Mouse (Mus musculus): ENCODE measurements around the gene Dhx57.

DNA sequence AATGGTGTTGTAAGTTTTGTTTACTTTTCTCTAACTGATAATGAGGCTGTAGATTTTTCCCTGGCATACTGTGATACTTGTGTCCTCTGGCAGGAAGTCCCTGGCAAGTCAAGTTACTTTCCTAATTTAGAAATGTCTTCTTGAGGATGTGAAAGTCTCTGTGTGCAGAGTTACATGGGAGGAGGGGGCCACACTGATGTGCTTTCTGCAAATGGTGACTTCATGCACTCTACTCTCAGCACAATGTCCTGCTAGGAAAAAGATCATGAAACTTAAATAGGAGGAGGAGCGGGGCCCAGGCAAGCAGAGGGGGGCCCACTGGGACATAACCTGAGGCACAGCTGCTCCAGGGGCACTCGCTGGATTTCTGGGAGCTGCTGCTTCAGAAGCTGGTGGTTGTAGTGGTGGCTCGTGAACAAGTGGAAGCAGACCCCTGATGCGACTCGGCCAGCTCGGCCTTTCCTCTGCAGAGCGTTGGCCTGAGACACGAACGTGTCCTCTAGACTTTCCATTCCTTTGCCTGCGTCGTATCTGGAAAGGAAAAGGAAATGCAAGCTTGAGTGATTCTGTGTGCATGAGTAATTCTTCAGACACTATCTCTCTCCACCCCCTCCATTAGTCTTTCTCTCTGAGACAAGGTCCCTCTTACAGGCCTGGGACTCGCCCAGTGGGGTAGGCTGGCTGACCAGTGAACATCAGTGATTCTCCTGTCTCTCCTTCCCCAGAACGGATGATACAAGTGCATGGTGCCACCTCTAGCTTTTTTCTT lies 37.3 kb downstream of the Dhx57 start:
- TF ChIP-seq CTCF (IDR thresholded peaks at IDR 0.05; ENCODE audit: borderline replicate concordance, insufficient read depth, low read depth, low read length) (no peak), POLR2A (IDR thresholded peaks at IDR 0.05; ENCODE audit: borderline replicate concordance, insufficient read depth, low read length) (no peak)

All from cerebellum, adult 2 months (tissue).